Mouse (Mus musculus) kidney, adult 2 months (tissue): Measurements from ENCODE around the gene Patl2. TPM values are rescaled to one million over a fixed set of nuclear protein-coding genes. Genes with fewer than 3 reads are reported as not detected.
"Not testable (repeated sequence)": the region's sequence is repeated elsewhere in the genome, so short reads cannot be mapped to it uniquely, and the experiment has no call there.

Experiments
- DNase-seq: peaks from one replicate; pipeline ENCODE4 v3.0.0; 2021
- H3K27ac ChIP-seq: fragments of 200-500 bp; 2 replicates; pipeline ENCODE4 v1.5.1; 2012; ENCODE audit warnings: low read depth, low read length, control low read depth, inconsistent platforms; ENCODE audit not compliant: insufficient read depth
- H3K27me3 ChIP-seq: fragments of 200-500 bp; replicated peaks from 2 replicates; pipeline ENCODE4 v1.6.1; 2012; ENCODE audit warnings: mild to moderate bottlenecking, moderate library complexity, low read length, inconsistent platforms; ENCODE audit not compliant: control insufficient read depth, insufficient read depth
- H3K36me3 ChIP-seq: fragments of 200-500 bp; 2 replicates; pipeline ENCODE4 v1.6.1; 2012; ENCODE audit warnings: mild to moderate bottlenecking, moderate library complexity, low read length, inconsistent platforms; ENCODE audit not compliant: control insufficient read depth, insufficient read depth
- H3K4me1 ChIP-seq: fragments of 200-500 bp; 2 replicates; pipeline ENCODE4 v1.6.1; 2011; ENCODE audit warnings: low read length; ENCODE audit not compliant: control insufficient read depth, insufficient read depth
- H3K4me3 ChIP-seq: fragments of 200-500 bp; 2 replicates; pipeline ENCODE4 v1.5.1; 2011; ENCODE audit warnings: mild to moderate bottlenecking, low read depth, low read length, control low read depth; ENCODE audit not compliant: insufficient read depth
- CTCF ChIP-seq: fragments of 200-500 bp; conservative IDR thresholded peaks from 2 replicates; pipeline ENCODE4 v1.5.1; 2011; ENCODE audit warnings: low read depth, mild to moderate bottlenecking, control low read depth, low read length, moderate library complexity, mixed read lengths; ENCODE audit not compliant: insufficient read depth, insufficient read length
- POLR2A ChIP-seq: fragments of 200-500 bp; IDR thresholded peaks from one replicate; pipeline ENCODE4 v1.6.1; 2011; ENCODE audit warnings: low read depth, low read length, control low read depth
- WGBS: fragments of 180-500 bp; shearing (Covaris S2); methylation state at CpG from one replicate; pipeline ENCODE4 v1.1.7; 2018; 5-methylcytosine and 5-hydroxymethylcytosine counted together
- polyA plus RNA-seq: library from polyadenylated mRNA; depleted of rRNA; stranded (reverse); fragments of >200 nt; gene quantifications from 2 replicates; pipeline ENCODE4 v1.2.3, GENCODE M21; 2012; rRNA removed

The Patl2 gene
- polyA plus RNA-seq, 1 experiment, result not detected

DNA sequence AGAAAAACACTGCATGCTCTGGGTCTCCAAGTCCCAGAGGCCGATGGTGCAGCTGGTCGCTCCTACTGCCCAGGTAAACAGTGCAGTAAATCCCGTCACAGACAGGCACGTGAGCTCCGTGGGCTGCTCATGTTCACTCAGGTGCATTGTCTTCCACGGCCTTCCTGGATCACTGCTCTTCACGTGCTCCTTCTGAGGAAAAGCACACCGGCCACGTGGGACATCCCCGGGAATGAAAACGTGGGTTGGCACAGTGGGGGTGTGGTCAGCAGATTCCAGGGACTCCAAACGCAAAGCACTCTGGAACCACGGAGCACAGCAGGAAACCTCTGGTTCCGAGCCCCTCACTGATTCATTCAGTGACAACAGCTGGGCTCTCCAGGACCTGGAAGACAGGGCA is 77.9 kb downstream of the Patl2 start:
- H3K4me3 ChIP-seq, result no peak overlapping the region
- H3K36me3 ChIP-seq, result no peaks in the 10 kb centered on the region; the same call in 1 of the 2 replicates
- H3K27me3 ChIP-seq, result no peaks in the 10 kb centered on the region
- WGBS, result 57% methylated on average over 14 of the region's 14 CpGs
- no peak overlapping the region for H3K27ac ChIP-seq
- TF ChIP-seq POLR2A (no peak), CTCF (no peak)
- no peaks in the 10 kb centered on the region for H3K4me1 ChIP-seq
- peak; percentile 82 for DNase-seq

GRCm38 (mm10) chr2:122102070-122102469 is 83.9 kb downstream of the Patl2 start:
- H3K4me1 ChIP-seq, result no peaks in the 10 kb centered on the region
- TF ChIP-seq CTCF (peak; percentile 68), POLR2A (no peak)
- H3K36me3 ChIP-seq, result peaks cover 1% of the 10 kb centered on the region
- H3K4me3 ChIP-seq, result no peak overlapping the region
- no peak overlapping the region for H3K27ac ChIP-seq
- DNase-seq, result peak; percentile 42
- H3K27me3 ChIP-seq, result no peaks in the 10 kb centered on the region

- WGBS, result 88% methylated on average over 5 of the region's 5 CpGs
- not testable (repeated sequence) for H3K4me1 ChIP-seq, H3K36me3 ChIP-seq, DNase-seq, H3K27ac ChIP-seq, H3K4me3 ChIP-seq, H3K27me3 ChIP-seq
These were observed 88.3 kb downstream of the Patl2 start for GRCm38 (mm10) chr2:122097686-122098085.

GRCm38 (mm10) chr2:122093844-122094243 is 92.1 kb downstream of the Patl2 start:
- TF ChIP-seq CTCF, result no peak
- no peak for TF ChIP-seq POLR2A
- no peaks in the 10 kb centered on the region for H3K27me3 ChIP-seq
- H3K27ac ChIP-seq, result no peak overlapping the region
- no peaks in the 10 kb centered on the region for H3K4me1 ChIP-seq
- no peak overlapping the region for H3K4me3 ChIP-seq
- no peak for DNase-seq
- peaks cover 2% of the 10 kb centered on the region; the same call in 1 of the 2 replicates for H3K36me3 ChIP-seq
- WGBS, result 92% methylated on average over 4 of the region's 4 CpGs

DNA sequence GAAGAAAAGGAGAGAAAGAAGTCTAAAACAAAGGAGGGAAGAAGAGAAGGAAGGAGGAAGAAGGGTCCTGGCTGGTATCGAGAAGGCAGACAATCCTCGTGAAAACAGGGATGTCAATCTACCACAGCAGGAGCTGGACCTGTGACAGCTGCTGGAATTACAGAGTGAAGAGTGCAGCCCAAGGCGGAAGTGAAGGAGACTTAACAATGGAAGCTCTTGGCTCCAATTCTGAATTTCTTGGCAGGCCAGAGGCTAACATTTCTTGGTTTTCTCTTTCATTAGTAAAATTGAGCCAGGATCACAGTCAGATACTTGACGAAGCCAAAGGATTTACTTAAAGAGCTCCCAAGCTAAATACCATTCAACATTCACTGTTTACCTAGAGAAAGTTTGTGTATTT is 99.5 kb downstream of the Patl2 start:
- no peak for TF ChIP-seq POLR2A
- no peak for TF ChIP-seq CTCF
- Histone ChIP-seq H3K36me3 (peaks cover 2% of the 10 kb centered on the region), H3K27me3 (no peaks in the 10 kb centered on the region), H3K4me1 (no peaks in the 10 kb centered on the region), H3K27ac (no peak overlapping the region), H3K4me3 (no peak overlapping the region)
- DNase-seq, result peak; percentile 12
- 78% methylated on average over 4 of the region's 4 CpGs for WGBS

DNA sequence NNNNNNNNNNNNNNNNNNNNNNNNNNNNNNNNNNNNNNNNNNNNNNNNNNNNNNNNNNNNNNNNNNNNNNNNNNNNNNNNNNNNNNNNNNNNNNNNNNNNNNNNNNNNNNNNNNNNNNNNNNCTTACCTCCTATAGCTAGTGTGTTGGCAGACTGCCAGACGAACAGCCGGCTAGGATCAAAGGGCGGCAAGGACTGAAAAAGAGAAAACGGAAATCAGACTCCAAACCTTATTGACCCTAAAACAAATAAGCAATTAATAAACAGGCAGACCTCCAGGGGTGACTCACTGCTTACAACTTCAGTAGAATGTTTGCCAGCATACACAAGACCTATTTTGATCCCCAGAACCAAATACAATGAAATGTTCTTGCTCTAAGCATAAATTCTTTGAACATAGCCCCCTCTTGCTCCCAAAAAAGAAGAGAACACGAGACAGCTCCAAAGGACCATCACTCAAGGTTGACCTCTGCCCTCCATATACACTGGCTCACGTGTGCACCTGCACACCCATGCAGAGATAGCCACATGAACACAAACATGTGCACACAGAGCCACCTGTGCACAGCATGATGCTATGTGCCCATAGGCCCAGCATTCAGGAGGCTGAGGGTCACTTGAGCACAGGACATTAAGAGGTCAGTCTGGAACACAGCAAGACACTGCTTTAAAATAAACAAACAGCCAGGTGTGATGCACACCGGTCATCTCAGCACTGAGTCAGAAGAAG is 104.1 kb downstream of the Patl2 start:
- H3K27me3 ChIP-seq, result no peaks in the 10 kb centered on the region
- H3K4me3 ChIP-seq, result no peak overlapping the region
- 33% methylated on average over 7 of the region's 7 CpGs for WGBS
- DNase-seq, result peak; percentile 36
- no peak for TF ChIP-seq POLR2A
- no peak for TF ChIP-seq CTCF
- no peaks in the 10 kb centered on the region; the same call in none of the 2 replicates for H3K36me3 ChIP-seq
- no peak overlapping the region for H3K27ac ChIP-seq
- no peaks in the 10 kb centered on the region for H3K4me1 ChIP-seq

Other genes starting within 250 kb of the Patl2 start
- gene Ctdspl2, start 230.2 kb downstream of the Patl2 start, polyA plus RNA-seq, result 4.7 and 4.8 TPM in 2 replicates
- gene Mageb3, start 230.1 kb downstream of the Patl2 start, polyA plus RNA-seq, result 0.03 TPM in 1 of 2 replicates, not detected in the other
- 3.2 and 3.3 TPM in 2 replicates for gene Eif3j1, start 157.6 kb downstream of the Patl2 start, polyA plus RNA-seq
- 6.6 and 7.4 TPM in 2 replicates for gene Spg11, start 67.8 kb downstream of the Patl2 start, polyA plus RNA-seq
- 577 and 854 TPM in 2 replicates for gene B2m, start 38.5 kb downstream of the Patl2 start, polyA plus RNA-seq
- 0.12 TPM in 1 of 2 replicates, not detected in the other for gene Trim69, start 25.5 kb downstream of the Patl2 start, polyA plus RNA-seq
- gene Terb2, start 83 bp upstream of the Patl2 start, polyA plus RNA-seq, result not detected in 2 replicates
- 566 and 646 TPM in 2 replicates for gene Sord, start 48.6 kb upstream of the Patl2 start, polyA plus RNA-seq
- 0.05 and 0.17 TPM in 2 replicates for gene Duox2, start 112.3 kb upstream of the Patl2 start, polyA plus RNA-seq
- 0.20 TPM in 1 of 2 replicates, not detected in the other for gene Duoxa2, start 112.7 kb upstream of the Patl2 start, polyA plus RNA-seq
- gene Duoxa1, start 127.5 kb upstream of the Patl2 start, polyA plus RNA-seq, result 0.28 and 0.35 TPM in 2 replicates
- 0.20 and 0.31 TPM in 2 replicates for gene Duox1, start 129.5 kb upstream of the Patl2 start, polyA plus RNA-seq
- 14.7 and 16.2 TPM in 2 replicates for gene Shf, start 183.0 kb upstream of the Patl2 start, polyA plus RNA-seq
- gene Slc28a2, start 240.3 kb upstream of the Patl2 start, polyA plus RNA-seq, result 0.69 and 2.0 TPM in 2 replicates